Mouse (Mus musculus) ES-Bruce4 (cell line): ENCODE measurements around the gene Olfr199.

Experiments
- CTCF ChIP-seq: IDR thresholded peaks from one replicate; pipeline ENCODE4 v1.8.1; 2011; ENCODE audit warnings: low read depth, low read length
- POLR2A ChIP-seq: IDR thresholded peaks from one replicate; pipeline ENCODE4 v1.8.1; 2011; ENCODE audit warnings: low read length; ENCODE audit not compliant: insufficient read depth

GRCm38 (mm10) chr16:59249684-59250083 lies 30.1 kb upstream of the Olfr199 start:
- TF ChIP-seq CTCF = no peak
- no peak for TF ChIP-seq POLR2A
